Mouse (Mus musculus): ENCODE results near the gene Stard3. TPM values are rescaled to one million over a fixed set of nuclear protein-coding genes. Genes with fewer than 3 reads are reported as not detected.

Stard3 gene
- polyA plus RNA-seq, 1 experiment from 2014 or later, result 39.8 TPM

GRCm38 (mm10) chr11:98357396-98358160, 590 bp upstream of the Stard3 start:
- no peak for DNase-seq (ENCODE audit: extremely low spot score, low spot score)
- peaks cover 47% of the 10 kb centered on the region for H3K27me3 ChIP-seq (ENCODE audit: poor library complexity, severe bottlenecking)
- H3K9me3 ChIP-seq, result no peaks in the 10 kb centered on the region
- H3K4me3 ChIP-seq, result peak overlapping the region; percentile 81
- H3K27ac ChIP-seq, result peak overlapping the region; percentile 93
- no peaks in the 10 kb centered on the region for H3K36me3 ChIP-seq (replicated peaks)
- H3K4me1 ChIP-seq, result peaks cover 73% of the 10 kb centered on the region
- WGBS, result 10% methylated on average over 13 of the region's 13 CpGs

GRCm38 (mm10) chr11:98360866-98361521, 2.8 kb downstream of the Stard3 start:
- Histone ChIP-seq H3K27ac (peak overlapping the region; percentile 27), H3K4me3 (no peak overlapping the region), H3K36me3 (replicated peaks) (no peaks in the 10 kb centered on the region), H3K9me3 (no peaks in the 10 kb centered on the region), H3K4me1 (peaks cover 59% of the 10 kb centered on the region), H3K27me3 (ENCODE audit: poor library complexity, severe bottlenecking) (peaks cover 13% of the 10 kb centered on the region)
- WGBS, result 59% methylated on average over 9 of the region's 9 CpGs
- no peak for DNase-seq (ENCODE audit: extremely low spot score, low spot score)

GRCm38 (mm10) chr11:98363817-98364216, 5.6 kb downstream of the Stard3 start:
- DNase-seq (ENCODE audit: extremely low spot score, low spot score), result no peak
- H3K27me3 ChIP-seq (ENCODE audit: poor library complexity, severe bottlenecking), result no peaks in the 10 kb centered on the region
- no peaks in the 10 kb centered on the region for H3K9me3 ChIP-seq
- peaks cover 40% of the 10 kb centered on the region for H3K4me1 ChIP-seq
- H3K36me3 ChIP-seq (replicated peaks), result no peaks in the 10 kb centered on the region; the same call in 1 of the 2 replicates
- 90% methylated on average over 5 of the region's 5 CpGs for WGBS
- no peak overlapping the region for H3K4me3 ChIP-seq
- no peak overlapping the region for H3K27ac ChIP-seq

GRCm38 (mm10) chr11:98364410-98364809, 6.2 kb downstream of the Stard3 start:
- no peak overlapping the region for H3K27ac ChIP-seq
- DNase-seq (ENCODE audit: extremely low spot score, low spot score), result no peak
- H3K27me3 ChIP-seq (ENCODE audit: poor library complexity, severe bottlenecking), result no peaks in the 10 kb centered on the region
- no peaks in the 10 kb centered on the region; the same call in 1 of the 2 replicates for H3K36me3 ChIP-seq (replicated peaks)
- H3K4me3 ChIP-seq, result no peak overlapping the region
- no peaks in the 10 kb centered on the region for H3K9me3 ChIP-seq
- peaks cover 34% of the 10 kb centered on the region for H3K4me1 ChIP-seq
- 94% methylated on average over 5 of the region's 5 CpGs for WGBS

GRCm38 (mm10) chr11:98366290-98366689, 8.1 kb downstream of the Stard3 start:
- Histone ChIP-seq H3K27ac (no peak overlapping the region), H3K4me3 (no peak overlapping the region), H3K27me3 (ENCODE audit: poor library complexity, severe bottlenecking) (no peaks in the 10 kb centered on the region), H3K36me3 (replicated peaks) (no peaks in the 10 kb centered on the region; the same call in 1 of the 2 replicates), H3K9me3 (no peaks in the 10 kb centered on the region), H3K4me1 (peaks cover 31% of the 10 kb centered on the region)
- no peak for DNase-seq (ENCODE audit: extremely low spot score, low spot score)
- 83% methylated on average over 10 of the region's 10 CpGs for WGBS

GRCm38 (mm10) chr11:98367171-98367862, 9.1 kb downstream of the Stard3 start:
- no peak overlapping the region for H3K27ac ChIP-seq
- no peak overlapping the region for H3K4me3 ChIP-seq
- WGBS, result 90% methylated on average over 10 of the region's 10 CpGs
- H3K27me3 ChIP-seq (ENCODE audit: poor library complexity, severe bottlenecking), result no peaks in the 10 kb centered on the region
- no peaks in the 10 kb centered on the region for H3K9me3 ChIP-seq
- no peak for DNase-seq (ENCODE audit: extremely low spot score, low spot score)
- H3K4me1 ChIP-seq, result peaks cover 32% of the 10 kb centered on the region
- no peaks in the 10 kb centered on the region; the same call in 1 of the 2 replicates for H3K36me3 ChIP-seq (replicated peaks)

- Histone ChIP-seq H3K27me3 (ENCODE audit: poor library complexity, severe bottlenecking) (no peaks in the 10 kb centered on the region), H3K36me3 (replicated peaks) (peaks cover 3% of the 10 kb centered on the region; the same call in 1 of the 2 replicates), H3K9me3 (no peaks in the 10 kb centered on the region), H3K4me3 (no peak overlapping the region), H3K4me1 (peaks cover 36% of the 10 kb centered on the region), H3K27ac (no peak overlapping the region)
- 90% methylated on average over 7 of the region's 7 CpGs for WGBS
- no peak for DNase-seq (ENCODE audit: extremely low spot score, low spot score)
These were observed 9.7 kb downstream of the Stard3 start for GRCm38 (mm10) chr11:98367863-98368186.

GRCm38 (mm10) chr11:98369337-98369736, 11.2 kb downstream of the Stard3 start:
- Histone ChIP-seq H3K9me3 (no peaks in the 10 kb centered on the region), H3K4me3 (no peak overlapping the region), H3K27ac (no peak overlapping the region), H3K36me3 (replicated peaks) (peaks cover 11% of the 10 kb centered on the region), H3K27me3 (ENCODE audit: poor library complexity, severe bottlenecking) (no peaks in the 10 kb centered on the region), H3K4me1 (peaks cover 32% of the 10 kb centered on the region)
- no peak for DNase-seq (ENCODE audit: extremely low spot score, low spot score)
- 80% methylated on average over 6 of the region's 6 CpGs for WGBS

- Histone ChIP-seq H3K27me3 (ENCODE audit: poor library complexity, severe bottlenecking) (no peaks in the 10 kb centered on the region), H3K27ac (peak overlapping the region; percentile 87), H3K36me3 (replicated peaks) (peaks cover 24% of the 10 kb centered on the region), H3K4me3 (no peak overlapping the region), H3K4me1 (peaks cover 32% of the 10 kb centered on the region), H3K9me3 (no peaks in the 10 kb centered on the region)
- no peak for DNase-seq (ENCODE audit: extremely low spot score, low spot score)
- 71% methylated on average over 2 of the region's 2 CpGs for WGBS
These were observed 12.4 kb downstream of the Stard3 start for GRCm38 (mm10) chr11:98370588-98370987.

GRCm38 (mm10) chr11:98371556-98372240, 13.5 kb downstream of the Stard3 start:
- DNase-seq (ENCODE audit: extremely low spot score, low spot score), result peak; percentile 69
- Histone ChIP-seq H3K9me3 (no peaks in the 10 kb centered on the region), H3K27me3 (ENCODE audit: poor library complexity, severe bottlenecking) (no peaks in the 10 kb centered on the region), H3K4me3 (peak overlapping the region; percentile 39), H3K4me1 (peaks cover 32% of the 10 kb centered on the region), H3K36me3 (replicated peaks) (peaks cover 35% of the 10 kb centered on the region), H3K27ac (peak overlapping the region; percentile 87)
- 26% methylated on average over 10 of the region's 10 CpGs for WGBS

- peaks cover 42% of the 10 kb centered on the region for H3K36me3 ChIP-seq (replicated peaks)
- no peaks in the 10 kb centered on the region for H3K27me3 ChIP-seq (ENCODE audit: poor library complexity, severe bottlenecking)
- H3K4me1 ChIP-seq, result peaks cover 32% of the 10 kb centered on the region
- peak overlapping the region; percentile 39 for H3K4me3 ChIP-seq
- DNase-seq (ENCODE audit: extremely low spot score, low spot score), result peak; percentile 71
- H3K27ac ChIP-seq, result peak overlapping the region; percentile 87
- 11% methylated on average over 2 of the region's 2 CpGs for WGBS
- no peaks in the 10 kb centered on the region for H3K9me3 ChIP-seq
These were observed 14.2 kb downstream of the Stard3 start for GRCm38 (mm10) chr11:98372406-98372805.

GRCm38 (mm10) chr11:98373244-98373643, 15.1 kb downstream of the Stard3 start:
- no peak for DNase-seq (ENCODE audit: extremely low spot score, low spot score)
- Histone ChIP-seq H3K27me3 (ENCODE audit: poor library complexity, severe bottlenecking) (no peaks in the 10 kb centered on the region), H3K4me3 (no peak overlapping the region), H3K9me3 (no peaks in the 10 kb centered on the region), H3K4me1 (peaks cover 32% of the 10 kb centered on the region), H3K27ac (no peak overlapping the region), H3K36me3 (replicated peaks) (peaks cover 50% of the 10 kb centered on the region)
- WGBS, result 88% methylated on average over 6 of the region's 6 CpGs
